Mouse (Mus musculus): Measurements from ENCODE around the gene Ptgfrn. TPM values are rescaled to one million over a fixed set of nuclear protein-coding genes. Genes with fewer than 3 reads are reported as not detected.
A peak's percentile ranks its signal among the peaks of the same experiment; 100 is the strongest.

Gene Ptgfrn
- polyA plus RNA-seq, 1 experiment from 2014 or later, result 4.0 TPM

- ATAC-seq, result no peak
- Histone ChIP-seq H3K4me2 (no peak within 1 kb of the TSS), H3K27me3 (no peaks in the 10 kb centered on the region), H3K9me3 (replicated peaks) (no peaks in the 10 kb centered on the region), H3K36me3 (ENCODE audit: poor library complexity, severe bottlenecking) (no peaks in the 10 kb centered on the region), H3K4me1 (no peaks in the 10 kb centered on the region), H3K4me3 (no peak within 1 kb of the TSS), H3K27ac (no peak within 1 kb of the TSS), H3K9ac (no peak within 1 kb of the TSS)
- 95% methylated on average over 4 of the region's 4 CpGs for WGBS
Observed at GRCm38 (mm10) chr3:101029339-101029738, 80.7 kb downstream of the Ptgfrn start, which contains the start of gene Cd101. Cd101 (minus strand) TSS chr3:101029556.

- Histone ChIP-seq H3K27me3 (no peaks in the 10 kb centered on the region), H3K36me3 (ENCODE audit: poor library complexity, severe bottlenecking) (no peaks in the 10 kb centered on the region), H3K9me3 (replicated peaks) (no peaks in the 10 kb centered on the region), H3K4me1 (no peaks in the 10 kb centered on the region), H3K9ac (no peak overlapping the region), H3K4me3 (no peak overlapping the region), H3K4me2 (no peak overlapping the region), H3K27ac (no peak overlapping the region)
- no peak for ATAC-seq
- WGBS, result 82% methylated on average over 1 of the region's 1 CpGs
Observed at GRCm38 (mm10) chr3:101026741-101027140, 83.3 kb downstream of the Ptgfrn start.

- H3K9me3 ChIP-seq (replicated peaks), result no peaks in the 10 kb centered on the region
- no peak for ATAC-seq
Observed at GRCm38 (mm10) chr3:101022967-101023366, 87.1 kb downstream of the Ptgfrn start.

GRCm38 (mm10) chr3:101021481-101022051 is 88.5 kb downstream of the Ptgfrn start:
- no peaks in the 10 kb centered on the region for H3K36me3 ChIP-seq (ENCODE audit: poor library complexity, severe bottlenecking)
- no peak overlapping the region for H3K4me3 ChIP-seq
- H3K9me3 ChIP-seq (replicated peaks), result no peaks in the 10 kb centered on the region
- no peaks in the 10 kb centered on the region for H3K27me3 ChIP-seq
- H3K4me2 ChIP-seq, result no peak overlapping the region
- H3K27ac ChIP-seq, result no peak overlapping the region
- ATAC-seq, result no peak
- H3K9ac ChIP-seq, result no peak overlapping the region
- no peaks in the 10 kb centered on the region for H3K4me1 ChIP-seq
- WGBS, result 82% methylated on average over 8 of the region's 8 CpGs

More at GRCm38 (mm10) chr3:101022967-101023366, 87.1 kb downstream of the Ptgfrn start:
- Histone ChIP-seq H3K4me1 (no peaks in the 10 kb centered on the region), H3K4me3 (no peak overlapping the region), H3K27ac (no peak overlapping the region), H3K4me2 (no peak overlapping the region), H3K9ac (no peak overlapping the region), H3K27me3 (no peaks in the 10 kb centered on the region), H3K36me3 (ENCODE audit: poor library complexity, severe bottlenecking) (no peaks in the 10 kb centered on the region)
- WGBS, result 94% methylated on average over 6 of the region's 6 CpGs

- ATAC-seq, result no peak
- Histone ChIP-seq H3K27ac (no peak overlapping the region), H3K27me3 (no peaks in the 10 kb centered on the region), H3K4me2 (no peak overlapping the region), H3K36me3 (ENCODE audit: poor library complexity, severe bottlenecking) (no peaks in the 10 kb centered on the region), H3K4me1 (no peaks in the 10 kb centered on the region), H3K9ac (no peak overlapping the region), H3K9me3 (replicated peaks) (no peaks in the 10 kb centered on the region), H3K4me3 (no peak overlapping the region)
- 84% methylated on average over 5 of the region's 5 CpGs for WGBS
Observed at GRCm38 (mm10) chr3:101021073-101021472, 89.0 kb downstream of the Ptgfrn start.

- H3K27ac ChIP-seq, result no peak overlapping the region
- 87% methylated on average over 6 of the region's 6 CpGs for WGBS
- H3K4me2 ChIP-seq, result no peak overlapping the region
- H3K9me3 ChIP-seq (replicated peaks), result no peaks in the 10 kb centered on the region
- H3K4me1 ChIP-seq, result peaks cover 14% of the 10 kb centered on the region
- no peaks in the 10 kb centered on the region for H3K36me3 ChIP-seq (ENCODE audit: poor library complexity, severe bottlenecking)
- no peak overlapping the region for H3K4me3 ChIP-seq
- no peaks in the 10 kb centered on the region for H3K27me3 ChIP-seq
- no peak for ATAC-seq
- H3K9ac ChIP-seq, result no peak overlapping the region
Observed at GRCm38 (mm10) chr3:101018494-101018893, 91.6 kb downstream of the Ptgfrn start.

GRCm38 (mm10) chr3:101016050-101016449 is 94.0 kb downstream of the Ptgfrn start:
- Histone ChIP-seq H3K36me3 (ENCODE audit: poor library complexity, severe bottlenecking) (no peaks in the 10 kb centered on the region), H3K4me3 (no peak overlapping the region), H3K9me3 (replicated peaks) (no peaks in the 10 kb centered on the region), H3K4me2 (no peak overlapping the region), H3K4me1 (peaks cover 22% of the 10 kb centered on the region), H3K27ac (no peak overlapping the region), H3K27me3 (no peaks in the 10 kb centered on the region), H3K9ac (no peak overlapping the region)
- WGBS, result 91% methylated on average over 7 of the region's 7 CpGs
- ATAC-seq, result no peak

GRCm38 (mm10) chr3:101015254-101015653 is 94.8 kb downstream of the Ptgfrn start:
- no peak overlapping the region for H3K9ac ChIP-seq
- ATAC-seq, result no peak
- H3K36me3 ChIP-seq (ENCODE audit: poor library complexity, severe bottlenecking), result no peaks in the 10 kb centered on the region
- no peaks in the 10 kb centered on the region for H3K27me3 ChIP-seq
- no peak overlapping the region for H3K4me3 ChIP-seq
- peaks cover 22% of the 10 kb centered on the region for H3K4me1 ChIP-seq
- no peak overlapping the region for H3K27ac ChIP-seq
- H3K9me3 ChIP-seq (replicated peaks), result no peaks in the 10 kb centered on the region
- WGBS, result 39% methylated on average over 4 of the region's 4 CpGs
- H3K4me2 ChIP-seq, result no peak overlapping the region

- H3K36me3 ChIP-seq (ENCODE audit: poor library complexity, severe bottlenecking), result no peaks in the 10 kb centered on the region
- no peak overlapping the region for H3K9ac ChIP-seq
- no peak overlapping the region for H3K4me3 ChIP-seq
- no peak overlapping the region for H3K27ac ChIP-seq
- peaks cover 22% of the 10 kb centered on the region for H3K4me1 ChIP-seq
- no peaks in the 10 kb centered on the region for H3K9me3 ChIP-seq (replicated peaks)
- no peak for ATAC-seq
- no peaks in the 10 kb centered on the region for H3K27me3 ChIP-seq
- 72% methylated on average over 3 of the region's 3 CpGs for WGBS
- H3K4me2 ChIP-seq, result no peak overlapping the region
Observed at GRCm38 (mm10) chr3:101013536-101013935, 96.5 kb downstream of the Ptgfrn start.

GRCm38 (mm10) chr3:101013005-101013404 is 97.1 kb downstream of the Ptgfrn start:
- WGBS, result 94% methylated on average over 10 of the region's 10 CpGs
- Histone ChIP-seq H3K27me3 (no peaks in the 10 kb centered on the region), H3K9me3 (replicated peaks) (no peaks in the 10 kb centered on the region), H3K36me3 (ENCODE audit: poor library complexity, severe bottlenecking) (no peaks in the 10 kb centered on the region), H3K4me3 (no peak overlapping the region), H3K27ac (no peak overlapping the region), H3K4me1 (peaks cover 22% of the 10 kb centered on the region), H3K4me2 (no peak overlapping the region), H3K9ac (no peak overlapping the region)
- ATAC-seq, result no peak

GRCm38 (mm10) chr3:101012597-101012996 is 97.5 kb downstream of the Ptgfrn start:
- no peaks in the 10 kb centered on the region for H3K27me3 ChIP-seq
- no peaks in the 10 kb centered on the region for H3K9me3 ChIP-seq (replicated peaks)
- WGBS, result 65% methylated on average over 8 of the region's 8 CpGs
- H3K4me2 ChIP-seq, result no peak overlapping the region
- peak; percentile 35; the same call in 1 of the 2 replicates for ATAC-seq
- H3K4me3 ChIP-seq, result no peak overlapping the region
- peaks cover 22% of the 10 kb centered on the region for H3K4me1 ChIP-seq
- H3K36me3 ChIP-seq (ENCODE audit: poor library complexity, severe bottlenecking), result no peaks in the 10 kb centered on the region
- no peak overlapping the region for H3K27ac ChIP-seq
- no peak overlapping the region for H3K9ac ChIP-seq

GRCm38 (mm10) chr3:101012131-101012571 is 97.9 kb downstream of the Ptgfrn start:
- no peaks in the 10 kb centered on the region for H3K27me3 ChIP-seq
- ATAC-seq, result peak; percentile 67
- H3K36me3 ChIP-seq (ENCODE audit: poor library complexity, severe bottlenecking), result no peaks in the 10 kb centered on the region
- peaks cover 22% of the 10 kb centered on the region for H3K4me1 ChIP-seq
- H3K4me3 ChIP-seq, result no peak overlapping the region
- H3K27ac ChIP-seq, result no peak overlapping the region
- no peak overlapping the region for H3K4me2 ChIP-seq
- H3K9ac ChIP-seq, result no peak overlapping the region
- WGBS, result 68% methylated on average over 10 of the region's 10 CpGs
- H3K9me3 ChIP-seq (replicated peaks), result no peaks in the 10 kb centered on the region

GRCm38 (mm10) chr3:101011203-101011600 is 98.9 kb downstream of the Ptgfrn start:
- Histone ChIP-seq H3K4me3 (no peak overlapping the region), H3K27ac (no peak overlapping the region), H3K4me1 (peaks cover 22% of the 10 kb centered on the region), H3K27me3 (no peaks in the 10 kb centered on the region), H3K9me3 (replicated peaks) (no peaks in the 10 kb centered on the region), H3K4me2 (no peak overlapping the region), H3K36me3 (ENCODE audit: poor library complexity, severe bottlenecking) (no peaks in the 10 kb centered on the region), H3K9ac (no peak overlapping the region)
- ATAC-seq, result no peak
- 65% methylated on average over 5 of the region's 5 CpGs for WGBS
